Mouse (Mus musculus): Measurements from ENCODE around the gene Pde4c. TPM values are rescaled to one million over a fixed set of nuclear protein-coding genes. Genes with fewer than 3 reads are reported as not detected.
A peak's percentile ranks its signal among the peaks of the same experiment; 100 is the strongest.

Gene Pde4c
- total RNA-seq, 1 experiment from 2014 or later = 0.10 TPM

- ATAC-seq (replicated peaks; ENCODE audit: insufficient number of reproducible peaks, low FRiP score, low TSS enrichment, poor library complexity, severe bottlenecking) = no peak
Measured at GRCm38 (mm10) chr8:70772890-70773289, 49.4 kb downstream of the Pde4c start.

DNA sequence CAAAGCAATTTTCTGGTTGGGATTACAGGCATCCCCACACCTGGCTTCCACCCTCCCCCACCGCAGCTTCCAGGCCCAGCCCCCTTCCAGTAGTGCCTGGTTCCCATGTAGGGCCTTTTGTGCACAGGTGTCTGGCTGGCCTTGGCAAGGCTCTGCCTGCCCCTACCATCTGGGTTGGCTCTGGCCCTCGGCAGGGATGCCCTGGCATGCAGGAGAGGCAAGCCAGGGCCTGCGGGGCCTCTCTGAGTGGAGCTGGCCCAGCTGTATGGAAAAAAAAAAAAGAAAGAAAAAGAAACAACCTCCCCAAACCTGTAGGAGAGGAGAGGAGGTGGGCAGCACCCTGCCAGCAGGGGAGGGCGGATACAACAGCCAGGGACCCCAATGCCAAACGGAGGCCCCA is 49.9 kb downstream of the Pde4c start:
- ATAC-seq (replicated peaks; ENCODE audit: insufficient number of reproducible peaks, low FRiP score, low TSS enrichment, poor library complexity, severe bottlenecking) = no peak

- no peak for ATAC-seq (replicated peaks; ENCODE audit: insufficient number of reproducible peaks, low FRiP score, low TSS enrichment, poor library complexity, severe bottlenecking)
Measured at GRCm38 (mm10) chr8:70773833-70774232, 50.3 kb downstream of the Pde4c start.

GRCm38 (mm10) chr8:70774740-70775139 is 51.2 kb downstream of the Pde4c start:
- ATAC-seq (replicated peaks; ENCODE audit: insufficient number of reproducible peaks, low FRiP score, low TSS enrichment, poor library complexity, severe bottlenecking) = no peak

DNA sequence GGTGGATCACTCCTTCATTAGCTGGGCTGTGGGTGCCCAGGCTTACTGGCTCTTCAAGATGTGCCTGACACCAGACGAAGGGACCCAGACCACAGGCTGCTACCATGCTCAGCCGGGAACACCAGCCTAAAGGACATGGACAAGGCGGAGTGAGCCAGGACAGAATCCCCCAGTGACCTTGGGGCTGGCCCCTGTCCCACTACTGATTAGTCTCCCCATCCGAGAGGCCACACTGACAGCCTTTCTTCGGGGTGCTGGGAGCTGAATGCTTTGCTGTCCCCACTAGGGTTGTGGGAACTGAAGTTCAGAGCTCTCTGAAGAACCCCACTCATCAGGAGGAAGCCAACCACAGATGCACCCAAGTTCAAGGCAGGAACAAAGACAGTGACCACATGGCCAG is 51.7 kb downstream of the Pde4c start:
- ATAC-seq (replicated peaks; ENCODE audit: insufficient number of reproducible peaks, low FRiP score, low TSS enrichment, poor library complexity, severe bottlenecking) = no peak

- no peak for ATAC-seq (replicated peaks; ENCODE audit: insufficient number of reproducible peaks, low FRiP score, low TSS enrichment, poor library complexity, severe bottlenecking)
Measured at GRCm38 (mm10) chr8:70775851-70776495, 52.5 kb downstream of the Pde4c start.

DNA sequence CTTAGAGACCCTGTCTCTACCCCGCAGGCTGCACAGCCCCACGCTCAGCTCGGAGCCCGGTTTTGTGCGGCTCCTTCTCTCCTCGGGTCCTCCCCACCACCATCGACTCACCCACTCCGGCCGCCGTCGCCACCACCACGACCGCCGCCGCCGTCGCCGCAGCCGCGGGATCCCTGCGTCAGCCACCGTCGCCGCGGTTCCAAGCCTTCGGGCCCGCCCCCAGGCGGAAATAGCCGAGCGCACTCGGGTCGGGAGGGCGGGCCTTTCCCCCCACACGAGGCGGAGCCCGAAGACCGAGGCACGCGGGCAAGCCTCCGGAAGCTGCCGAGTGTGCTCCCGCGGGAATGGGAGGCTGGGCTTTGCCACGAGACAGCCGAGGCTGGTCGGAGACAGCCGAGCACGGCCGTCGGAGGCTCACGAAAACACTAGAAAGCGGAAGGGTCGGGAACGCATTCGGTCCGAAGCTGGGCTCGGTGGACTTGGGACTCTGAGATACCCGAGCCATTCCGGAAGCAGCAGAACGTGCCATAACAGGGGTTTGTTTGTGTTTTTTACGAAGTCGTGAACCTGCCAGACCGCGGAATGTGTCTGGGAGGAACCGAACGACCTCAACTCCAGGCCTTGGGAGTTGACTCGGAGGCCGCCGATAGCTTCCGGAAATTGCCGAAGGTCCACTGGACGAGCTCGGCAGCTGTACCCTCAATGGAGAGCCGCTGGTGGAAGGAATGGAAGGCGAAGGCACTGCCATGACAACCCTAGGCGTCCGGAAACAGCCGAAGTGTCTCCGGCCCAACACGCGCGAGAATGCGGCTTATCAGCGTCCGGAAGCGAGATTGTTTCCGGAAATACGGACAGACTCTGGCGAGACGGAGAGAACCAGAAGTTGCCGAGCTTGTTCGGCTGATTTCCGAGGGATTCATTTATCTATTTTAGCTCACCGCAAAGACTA is 53.2 kb downstream of the Pde4c start, which contains the start of gene Pik3r2:
Pik3r2 (minus strand) TSS at position 218 of the 949 bp plus-strand sequence.
- ATAC-seq (replicated peaks; ENCODE audit: insufficient number of reproducible peaks, low FRiP score, low TSS enrichment, poor library complexity, severe bottlenecking) = peak; percentile 77

DNA sequence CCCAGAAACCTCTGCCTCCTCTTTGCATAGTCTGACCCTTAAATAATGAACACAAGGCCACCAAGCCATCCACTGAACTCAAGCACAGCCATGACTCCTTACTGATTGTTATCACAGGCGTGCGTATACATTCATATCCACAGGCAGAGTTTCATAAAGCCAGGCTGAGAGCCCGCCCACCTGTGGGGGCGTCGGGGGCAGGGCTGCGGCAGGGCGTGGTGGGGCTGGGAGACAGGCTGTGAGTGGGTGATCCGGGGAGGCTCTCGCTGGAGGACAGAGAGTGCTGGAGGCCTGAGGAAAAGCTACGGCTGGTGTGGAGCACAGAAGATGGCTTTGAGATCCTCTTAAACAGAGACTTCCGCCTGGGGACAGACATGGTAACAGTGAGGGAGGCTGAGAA is 56.6 kb downstream of the Pde4c start:
- no peak for ATAC-seq (replicated peaks; ENCODE audit: insufficient number of reproducible peaks, low FRiP score, low TSS enrichment, poor library complexity, severe bottlenecking)

DNA sequence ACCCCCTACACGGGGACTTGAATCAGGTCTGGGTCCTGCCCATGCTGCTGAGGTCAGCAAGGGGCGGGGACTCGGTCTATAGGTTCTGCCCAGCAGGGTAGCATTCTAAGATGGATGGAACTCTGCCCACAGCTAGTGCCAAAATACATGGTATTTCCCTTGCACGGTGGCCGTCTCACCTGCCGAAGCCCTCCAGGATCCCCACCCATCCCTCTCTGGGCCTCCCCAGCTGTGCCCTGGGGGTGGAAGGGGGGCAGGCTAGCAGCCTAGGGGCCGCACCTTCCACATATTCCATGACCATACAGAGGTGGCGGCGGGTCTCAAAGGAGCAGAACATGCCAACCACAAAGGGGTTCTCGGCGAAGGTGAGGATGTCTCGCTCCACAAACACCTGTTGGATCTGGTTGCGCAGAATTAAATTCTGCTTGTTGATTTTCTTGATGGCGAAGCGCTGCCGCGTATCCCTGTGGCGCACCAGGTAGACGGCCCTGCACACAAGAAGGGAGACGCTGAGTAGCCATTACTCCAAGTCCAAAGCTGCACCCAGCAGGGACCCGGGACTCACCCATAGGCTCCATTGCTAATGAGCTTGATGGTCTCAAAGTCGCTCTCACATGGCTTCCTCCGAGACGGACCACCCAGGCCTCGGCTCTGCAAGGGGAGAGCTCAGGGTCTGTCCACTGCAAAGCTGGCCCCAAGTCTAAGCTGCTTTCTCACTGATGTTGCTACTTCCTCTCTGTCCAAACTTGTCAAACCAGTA is 63.0 kb downstream of the Pde4c start:
- no peak for ATAC-seq (replicated peaks; ENCODE audit: insufficient number of reproducible peaks, low FRiP score, low TSS enrichment, poor library complexity, severe bottlenecking)

DNA sequence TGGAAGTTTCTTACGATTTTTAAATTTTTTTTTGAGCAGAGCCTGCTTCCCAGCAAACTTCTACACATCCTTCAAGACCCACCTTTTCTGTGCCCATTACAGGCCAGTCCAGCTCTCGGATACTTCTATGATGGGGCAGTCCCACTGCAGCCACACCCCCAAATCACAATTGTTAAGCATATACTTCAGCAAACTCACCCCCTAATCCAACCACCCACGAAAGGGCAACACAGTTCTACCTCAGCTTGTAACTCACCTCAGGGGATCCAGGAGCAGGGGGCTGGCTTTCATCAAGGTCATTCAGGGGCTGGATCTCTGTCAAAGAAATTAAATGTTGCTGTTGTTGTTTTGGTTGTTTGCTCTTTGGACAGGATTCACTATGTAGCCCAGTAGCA is 63.5 kb downstream of the Pde4c start:
- no peak for ATAC-seq (replicated peaks; ENCODE audit: insufficient number of reproducible peaks, low FRiP score, low TSS enrichment, poor library complexity, severe bottlenecking)

GRCm38 (mm10) chr8:70787941-70788667 is 64.6 kb downstream of the Pde4c start:
- no peak for ATAC-seq (replicated peaks; ENCODE audit: insufficient number of reproducible peaks, low FRiP score, low TSS enrichment, poor library complexity, severe bottlenecking)

DNA sequence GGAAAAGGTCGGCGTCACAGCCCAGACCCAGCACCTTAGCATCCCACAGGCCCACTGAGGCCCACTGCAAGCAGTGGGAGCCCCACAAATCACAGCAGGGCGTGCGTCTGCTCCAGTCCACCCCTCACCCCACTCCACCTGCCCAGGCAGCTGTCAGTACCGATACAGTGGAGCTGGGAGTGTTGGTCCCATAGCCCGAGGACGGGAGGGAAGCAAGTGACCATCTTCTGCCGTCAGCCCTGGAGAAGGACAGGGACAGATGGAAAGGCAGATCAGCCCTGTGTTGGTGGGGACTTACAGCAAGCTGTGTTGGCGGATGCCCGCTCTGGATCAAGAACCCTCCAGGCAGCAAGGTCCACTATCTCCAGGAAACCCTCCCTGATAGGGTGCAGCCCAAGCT is 65.5 kb downstream of the Pde4c start:
- ATAC-seq (replicated peaks; ENCODE audit: insufficient number of reproducible peaks, low FRiP score, low TSS enrichment, poor library complexity, severe bottlenecking) = no peak

DNA sequence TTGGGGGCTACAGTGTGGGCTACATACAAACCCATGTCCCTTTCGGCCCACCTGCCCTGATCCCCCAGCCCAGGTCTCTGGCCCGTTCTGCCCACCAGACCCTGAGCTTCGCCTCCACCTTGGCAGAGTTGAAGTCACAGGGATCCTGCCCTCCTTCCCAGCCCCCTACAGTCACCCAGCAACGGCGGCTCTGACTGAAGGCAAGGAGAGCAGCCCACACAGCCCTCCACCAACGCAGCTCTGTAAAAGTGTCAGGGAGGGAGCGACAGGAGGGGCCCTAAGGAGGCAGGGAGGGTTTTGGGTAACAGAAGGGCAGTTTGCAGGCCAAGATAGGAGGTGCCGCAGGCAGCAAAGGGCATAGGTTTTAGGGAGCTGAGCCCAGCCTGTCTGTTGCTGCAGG is 67.3 kb downstream of the Pde4c start:
- ATAC-seq (replicated peaks; ENCODE audit: insufficient number of reproducible peaks, low FRiP score, low TSS enrichment, poor library complexity, severe bottlenecking) = no peak

DNA sequence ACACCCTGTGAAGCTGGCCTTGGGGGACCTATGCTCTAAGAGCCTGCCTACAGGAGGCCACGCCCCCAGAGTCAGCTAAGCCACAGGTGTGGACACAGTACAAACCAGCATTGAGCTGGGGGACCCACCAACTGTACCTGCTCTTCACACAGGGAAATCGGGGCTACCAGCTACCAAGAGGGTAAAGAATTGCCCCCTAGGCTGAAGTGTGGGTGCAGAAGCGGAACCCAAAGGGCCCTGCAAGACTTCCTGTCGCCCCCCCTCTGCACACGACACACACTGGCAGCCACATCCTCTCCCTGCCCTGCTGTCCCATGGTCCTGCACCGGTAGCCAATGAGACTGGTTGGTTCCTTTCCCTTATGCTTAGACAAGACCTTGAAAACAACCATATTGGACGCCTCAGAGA is 67.8 kb downstream of the Pde4c start:
- peak; percentile 68 for ATAC-seq (replicated peaks; ENCODE audit: insufficient number of reproducible peaks, low FRiP score, low TSS enrichment, poor library complexity, severe bottlenecking)

DNA sequence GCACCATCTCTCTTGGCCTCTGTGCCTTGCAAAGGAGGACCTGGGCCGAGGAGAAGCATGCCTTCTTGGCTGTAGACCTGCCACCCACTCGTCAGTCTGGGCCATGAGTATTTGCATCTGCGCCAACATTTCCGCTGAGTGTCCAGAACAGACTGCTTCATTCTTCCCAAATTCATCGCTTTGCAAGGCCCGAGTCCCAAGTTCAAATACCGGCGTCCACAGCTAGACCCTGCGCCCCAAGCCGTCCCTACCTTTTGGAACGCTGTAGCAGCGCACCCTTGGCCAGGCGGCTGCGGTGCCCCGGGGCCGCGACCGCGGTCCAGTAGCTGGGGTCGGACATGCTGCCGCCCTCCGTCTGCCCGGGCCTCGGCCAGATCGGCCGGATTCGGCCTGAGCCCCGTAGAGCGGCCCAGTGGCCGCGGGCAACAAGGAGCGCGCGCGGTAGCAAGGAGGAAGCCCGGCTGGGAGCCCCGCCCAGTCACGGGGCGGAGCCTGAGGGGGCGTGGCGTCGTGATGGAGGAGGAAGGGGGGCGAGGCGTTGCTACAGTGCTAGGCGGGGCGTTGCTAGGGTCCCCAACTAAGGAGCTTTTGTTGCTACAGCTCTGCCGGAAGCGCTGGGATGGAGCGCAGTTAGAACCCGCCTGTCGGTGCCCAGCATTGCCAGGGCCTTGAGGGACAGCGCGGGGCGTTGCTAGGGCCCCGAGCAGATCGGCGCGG is 68.6 kb downstream of the Pde4c start:
- peak; percentile 60 for ATAC-seq (replicated peaks; ENCODE audit: insufficient number of reproducible peaks, low FRiP score, low TSS enrichment, poor library complexity, severe bottlenecking)

- peak; percentile 14 for ATAC-seq (replicated peaks; ENCODE audit: insufficient number of reproducible peaks, low FRiP score, low TSS enrichment, poor library complexity, severe bottlenecking)
Measured at GRCm38 (mm10) chr8:70792700-70793099, 69.2 kb downstream of the Pde4c start.

GRCm38 (mm10) chr8:70794215-70794614 is 70.7 kb downstream of the Pde4c start:
- ATAC-seq (replicated peaks; ENCODE audit: insufficient number of reproducible peaks, low FRiP score, low TSS enrichment, poor library complexity, severe bottlenecking) = no peak

DNA sequence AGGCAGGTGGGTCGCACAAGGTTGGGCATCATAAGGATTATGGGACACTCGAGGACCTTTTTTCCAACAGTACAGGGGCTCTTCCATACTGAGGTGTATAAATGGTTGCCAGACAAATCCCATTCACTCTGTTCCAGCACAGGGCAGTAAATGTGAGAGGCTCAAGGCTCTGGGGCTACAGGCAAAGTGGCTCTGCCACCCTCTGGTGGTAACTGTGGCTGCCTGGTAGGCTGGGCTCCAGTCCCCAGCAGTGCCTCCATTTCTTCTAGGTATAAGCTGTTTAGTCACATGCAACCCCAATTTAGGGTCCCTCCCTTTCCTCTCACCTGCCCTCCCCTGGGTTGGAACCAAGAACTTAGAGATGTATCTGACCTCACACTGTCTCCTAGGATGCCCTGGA is 71.8 kb downstream of the Pde4c start:
- no peak for ATAC-seq (replicated peaks; ENCODE audit: insufficient number of reproducible peaks, low FRiP score, low TSS enrichment, poor library complexity, severe bottlenecking)

Data from monocyte, adult 5-6 weeks (primary cell).